Mouse (Mus musculus) NIH3T3 (cell line): ENCODE measurements around the gene Tpm1.

ENCODE experiments used
- DNase-seq: peaks from one replicate; pipeline ENCODE4 v3.0.0-alpha.2; 2012; ENCODE audit warnings: low read depth

Gene Tpm1

DNA sequence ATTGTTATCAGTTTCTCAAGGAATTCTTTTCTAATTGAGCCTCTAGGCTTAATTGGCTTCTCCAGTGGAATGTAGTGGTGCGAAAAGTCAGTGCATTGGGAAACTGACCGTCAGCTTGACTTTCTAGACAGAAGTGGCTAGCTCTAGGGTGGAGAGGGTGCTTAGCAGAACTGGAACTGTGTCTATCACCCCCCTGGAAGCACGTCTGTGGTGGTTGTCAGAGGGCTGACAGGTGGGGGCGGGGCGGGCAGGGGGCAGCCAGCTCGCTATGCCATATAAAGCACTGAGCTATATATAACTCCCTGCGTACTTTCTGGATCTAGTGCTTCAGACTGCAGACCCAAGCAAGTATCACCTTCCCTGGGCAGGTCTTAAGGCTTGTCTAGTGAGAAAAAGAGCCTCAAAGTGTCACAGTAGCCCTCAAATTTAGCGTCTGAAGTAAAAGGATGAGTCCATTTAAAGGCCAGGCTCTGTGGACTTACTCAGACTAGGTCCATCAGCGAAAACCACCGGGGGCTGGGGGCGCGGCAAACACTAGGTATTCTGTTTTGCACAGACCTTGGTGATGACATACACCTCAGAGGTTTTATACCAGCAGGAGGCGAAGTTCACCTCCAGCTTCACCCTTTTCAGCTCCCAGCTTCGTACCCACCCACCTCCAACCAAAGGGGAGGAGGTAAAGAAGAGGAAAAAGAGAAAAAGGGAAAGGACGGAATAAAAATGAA is 2.2 kb downstream of the Tpm1 start:
- DNase-seq: peak; percentile 75

DNA sequence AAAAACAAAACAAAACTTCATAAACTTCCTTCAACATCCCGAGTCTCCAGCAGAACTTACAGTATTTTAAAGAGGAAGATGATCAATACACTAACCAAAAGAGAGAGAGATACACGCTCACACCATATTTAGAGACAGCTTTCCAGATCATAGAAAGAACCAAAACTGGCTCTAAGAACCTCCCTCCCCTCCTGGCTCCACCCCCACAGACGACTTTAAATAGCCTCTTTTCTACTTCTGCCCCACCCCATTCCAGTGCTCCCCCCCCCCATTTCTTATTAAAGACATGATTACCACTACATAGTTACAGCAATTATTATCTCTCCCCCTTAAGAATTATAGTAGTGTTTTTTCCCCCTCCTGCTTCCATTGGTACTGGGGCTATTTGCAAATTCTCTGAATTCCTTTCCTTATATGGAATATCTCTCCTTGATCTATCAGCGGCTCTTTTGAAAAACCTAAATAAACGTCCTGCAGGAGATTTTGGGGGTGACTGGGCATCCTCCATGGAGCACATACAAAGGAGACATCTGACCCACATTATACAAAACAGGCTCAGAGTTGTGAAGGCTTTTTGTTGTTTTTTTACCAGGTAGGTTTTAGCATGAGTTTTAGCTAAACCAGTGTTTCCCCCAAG is 3.1 kb downstream of the Tpm1 start:
- DNase-seq: peak; percentile 60

DNA sequence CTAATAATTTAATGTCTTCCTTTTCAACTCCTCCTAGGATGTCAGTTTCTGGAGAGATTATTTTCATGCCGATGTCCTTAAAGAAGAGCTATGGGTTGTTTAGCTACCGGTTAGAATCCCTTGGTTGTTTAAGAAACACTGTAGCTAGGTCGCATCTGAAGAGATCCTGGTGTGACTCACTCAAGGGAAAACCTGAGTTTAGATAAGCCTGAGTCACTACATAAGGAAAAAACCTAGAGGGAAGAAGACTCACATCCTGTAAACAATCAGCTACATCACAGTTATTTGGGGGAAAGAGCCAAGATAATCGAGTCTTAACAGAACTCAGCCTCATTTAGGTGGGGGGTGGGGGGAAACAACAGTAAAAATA is 3.9 kb downstream of the Tpm1 start:
- DNase-seq: peak; percentile 43

DNA sequence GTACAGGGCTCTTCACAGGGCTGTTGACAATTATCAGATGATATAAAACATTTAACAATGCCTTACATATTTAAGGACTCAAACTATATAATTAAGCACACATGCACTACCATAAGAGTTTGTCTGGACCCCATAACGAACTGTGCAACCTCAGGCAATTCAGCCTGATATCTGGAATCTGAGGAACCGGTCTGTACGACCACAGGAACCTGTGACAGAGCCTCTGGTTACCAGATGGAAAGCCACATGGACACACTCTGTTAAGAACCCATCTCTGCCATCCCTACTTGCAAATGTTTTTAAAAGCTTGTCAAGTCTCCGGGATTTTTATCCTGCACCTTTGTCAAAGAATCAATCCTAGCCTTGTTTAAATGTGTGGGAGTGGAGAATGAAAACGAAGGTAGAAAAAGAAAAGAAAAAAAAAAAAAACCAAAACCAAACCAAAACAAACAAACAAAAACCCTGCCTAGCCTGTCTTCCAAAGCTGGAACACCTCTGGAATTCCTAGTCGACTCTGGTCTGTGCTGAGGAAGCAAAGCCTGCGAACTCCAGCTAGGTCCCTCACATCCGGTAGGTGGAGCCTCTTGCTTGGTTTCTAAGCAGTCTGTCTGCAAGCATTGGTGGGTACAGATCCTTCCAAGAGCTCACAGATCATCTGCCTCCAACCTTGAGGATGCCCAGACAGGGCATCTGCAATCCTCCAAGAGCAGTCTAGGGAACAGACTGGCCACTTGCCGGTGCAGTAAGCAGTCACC is 4.5 kb downstream of the Tpm1 start:
- DNase-seq: peak; percentile 83

DNA sequence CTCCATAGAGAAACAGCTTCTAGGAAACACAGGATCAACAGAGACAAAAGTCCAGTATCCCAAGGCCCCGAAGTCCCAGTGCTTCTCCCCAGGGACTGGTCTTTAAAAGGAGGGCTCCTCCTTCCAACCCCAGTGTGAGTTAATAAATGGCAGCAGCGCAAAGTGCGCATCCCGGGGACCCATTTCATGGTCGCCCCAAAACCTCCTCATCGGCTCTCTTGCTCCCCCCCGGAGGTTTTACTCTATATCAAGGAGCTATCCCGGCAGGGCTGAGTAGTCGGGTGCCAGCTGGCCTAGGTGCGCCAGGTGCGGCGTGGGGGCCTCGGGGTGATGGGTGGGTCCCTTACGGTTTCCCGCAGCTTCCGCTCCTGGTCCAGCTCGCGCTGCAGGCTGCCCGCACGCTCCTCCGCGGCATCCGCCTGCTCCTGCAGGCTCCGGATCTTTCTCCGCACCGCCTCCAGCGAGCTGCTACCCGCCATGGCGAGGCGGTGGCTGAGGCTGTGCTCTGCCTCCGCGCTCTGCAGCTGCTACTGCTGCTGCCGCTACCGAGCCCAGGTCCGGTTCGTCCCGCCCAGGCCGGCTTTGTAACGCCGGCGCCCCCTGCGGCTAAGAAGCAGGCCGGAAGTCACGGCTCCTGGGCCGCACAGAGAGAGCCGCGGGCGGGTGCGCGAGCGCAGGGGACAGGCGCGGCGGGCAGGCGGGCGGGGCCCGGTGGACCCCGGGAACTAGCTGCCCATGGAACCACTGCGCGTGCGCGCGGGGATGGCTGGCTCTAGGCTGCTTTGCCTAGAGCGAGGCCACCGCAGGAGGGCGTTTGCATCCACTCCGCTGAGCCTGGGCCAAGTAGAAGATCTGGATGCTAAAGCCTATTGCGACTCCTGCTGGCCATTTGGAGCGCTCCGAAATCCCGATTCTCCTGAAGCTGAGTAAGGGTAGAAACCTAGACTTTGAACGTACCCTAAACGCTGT is 5.7 kb downstream of the Tpm1 start:
- peak; percentile 99 for DNase-seq

DNA sequence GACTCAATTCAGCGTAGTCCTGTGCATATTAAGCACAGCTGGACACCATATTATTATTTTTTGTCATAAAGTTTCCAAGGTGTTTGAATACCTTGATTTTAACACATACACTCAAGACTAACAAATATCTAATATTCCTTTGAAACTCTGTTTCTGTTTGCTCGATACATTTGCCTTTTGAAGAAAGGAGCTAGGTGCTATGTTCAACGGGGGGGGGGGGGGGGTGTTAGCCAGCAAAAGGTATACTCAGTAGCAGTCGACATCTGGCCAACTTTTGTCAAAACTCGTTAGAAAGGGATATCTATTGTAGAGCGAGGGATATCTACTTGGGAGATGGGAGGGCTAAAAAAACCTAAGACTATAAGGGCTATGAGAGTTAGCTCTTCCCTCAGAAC is 6.4 kb downstream of the Tpm1 start:
- no peak for DNase-seq

DNA sequence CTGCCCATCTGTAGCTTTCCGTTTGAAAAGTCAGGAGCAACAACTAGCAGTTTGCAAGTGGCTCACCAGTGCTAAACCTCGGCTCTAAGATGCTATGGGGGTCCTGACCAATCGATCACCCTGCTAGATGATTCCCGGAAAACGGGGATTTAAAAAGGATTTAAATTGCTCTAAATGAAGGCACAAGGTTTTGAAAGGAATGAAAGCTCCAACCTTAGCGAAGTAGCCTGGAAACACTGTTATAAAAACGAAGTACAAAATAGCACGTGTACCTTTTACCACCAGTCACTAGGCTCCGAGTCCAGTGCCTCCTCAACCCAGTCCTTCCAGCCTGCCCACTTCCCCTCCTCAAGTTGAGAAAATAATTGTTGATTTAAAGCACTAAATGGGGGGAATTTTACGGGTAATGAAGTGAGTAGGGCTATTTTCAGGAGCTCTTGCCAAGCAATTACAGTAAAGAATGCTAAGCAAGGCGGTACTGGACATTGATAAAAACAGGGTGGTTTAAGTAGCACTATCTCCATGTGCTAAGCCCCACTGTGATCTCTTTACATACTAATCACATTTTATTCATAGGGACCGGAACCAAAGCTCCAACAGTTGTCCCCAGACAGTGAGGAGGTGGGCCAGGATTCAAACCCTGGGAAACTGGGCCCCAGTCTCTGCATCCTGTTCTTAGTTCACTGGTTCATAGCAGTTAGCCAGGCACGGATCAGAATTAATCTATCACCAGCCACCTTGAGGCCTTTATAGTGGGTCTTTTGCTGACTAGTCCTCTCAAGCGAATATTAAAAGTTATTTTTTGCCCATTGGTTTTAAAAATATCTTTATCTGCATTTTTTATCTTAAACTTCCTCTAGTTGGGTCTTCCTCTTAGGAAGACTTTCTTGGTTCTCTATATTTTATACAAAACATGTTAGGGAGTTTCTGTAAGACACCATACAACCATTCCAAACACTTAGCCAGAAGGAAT is 7.1 kb downstream of the Tpm1 start:
- DNase-seq: no peak

DNA sequence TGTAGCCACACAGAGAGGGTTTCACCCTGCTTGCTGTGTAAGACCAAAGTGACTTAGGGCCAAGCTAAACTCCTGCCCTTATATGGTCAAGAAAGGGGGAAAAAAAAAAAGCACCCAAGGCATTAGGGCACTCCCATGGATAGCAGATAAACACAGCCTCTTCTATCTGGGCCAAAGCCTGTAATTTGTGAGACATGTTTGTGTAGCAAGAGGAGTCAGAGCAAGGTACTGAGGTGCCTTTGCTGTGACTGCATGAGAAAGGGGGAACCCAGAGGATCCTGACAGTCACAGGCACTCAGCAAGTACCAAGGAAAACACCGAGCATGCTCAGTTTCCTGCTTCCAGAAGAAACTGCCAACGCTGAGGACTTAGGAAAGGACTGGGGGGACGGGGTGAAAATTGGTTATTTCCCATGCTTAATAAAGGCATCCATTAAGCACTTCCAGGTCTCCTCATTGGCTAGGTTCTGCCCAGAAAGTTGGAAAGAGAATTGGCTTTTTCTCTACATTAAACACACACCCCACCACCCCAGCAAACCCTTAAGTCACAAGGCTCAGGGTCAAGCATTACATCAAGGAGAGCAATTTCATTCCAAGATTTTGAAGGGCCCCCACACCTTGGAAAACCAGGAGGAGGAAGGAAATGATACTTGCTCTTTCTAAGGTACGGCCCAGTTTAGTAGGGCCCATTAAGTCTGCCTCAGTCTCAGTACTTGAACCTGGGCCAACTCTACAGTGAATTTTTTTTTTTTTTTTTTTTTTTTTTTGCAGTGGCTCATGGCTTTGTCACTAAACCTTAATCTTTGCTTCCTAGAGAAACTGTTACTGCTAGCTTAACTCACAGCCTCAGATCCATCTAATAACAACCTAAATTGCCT is 8.0 kb downstream of the Tpm1 start:
- DNase-seq: peak; percentile 53

DNA sequence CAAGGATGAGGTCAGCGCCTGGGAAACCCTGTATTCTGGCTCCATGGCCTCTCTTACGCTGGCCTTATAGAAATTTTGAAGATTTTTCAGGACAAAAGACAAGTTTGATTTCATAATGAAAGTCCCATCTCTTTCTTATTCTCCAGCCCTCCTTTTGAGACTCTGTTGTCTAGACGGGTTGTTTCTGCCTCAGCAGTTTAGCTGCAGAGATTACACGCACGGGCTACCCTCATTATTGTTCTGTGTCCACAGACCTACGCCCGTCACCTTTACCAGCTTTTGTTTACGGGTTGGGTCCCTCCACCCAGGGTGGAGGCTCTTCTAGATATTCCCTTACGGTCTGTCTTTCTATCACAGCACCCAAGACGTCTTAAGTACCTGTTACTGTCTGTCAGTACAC is 9.3 kb downstream of the Tpm1 start:
- no peak for DNase-seq

DNA sequence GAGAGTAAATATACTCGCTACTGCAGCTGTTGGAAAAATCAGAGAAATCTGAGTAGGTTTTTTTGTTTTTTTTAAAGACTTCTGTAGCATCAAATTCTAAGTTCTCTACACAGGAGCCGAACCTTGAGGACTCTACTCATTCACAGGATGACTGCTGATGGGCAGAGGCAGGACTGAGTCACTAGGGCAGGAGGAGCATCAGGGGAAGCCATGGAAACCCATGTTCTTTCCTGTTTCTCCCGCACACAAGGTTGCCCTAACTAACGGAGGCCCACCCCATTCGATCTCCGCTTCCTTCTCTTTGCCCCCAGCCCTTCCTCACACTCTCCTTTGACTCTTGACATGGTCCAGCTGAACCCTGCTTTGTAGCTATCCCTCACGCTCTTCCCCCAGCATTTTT is 10.5 kb downstream of the Tpm1 start:
- no peak for DNase-seq

DNA sequence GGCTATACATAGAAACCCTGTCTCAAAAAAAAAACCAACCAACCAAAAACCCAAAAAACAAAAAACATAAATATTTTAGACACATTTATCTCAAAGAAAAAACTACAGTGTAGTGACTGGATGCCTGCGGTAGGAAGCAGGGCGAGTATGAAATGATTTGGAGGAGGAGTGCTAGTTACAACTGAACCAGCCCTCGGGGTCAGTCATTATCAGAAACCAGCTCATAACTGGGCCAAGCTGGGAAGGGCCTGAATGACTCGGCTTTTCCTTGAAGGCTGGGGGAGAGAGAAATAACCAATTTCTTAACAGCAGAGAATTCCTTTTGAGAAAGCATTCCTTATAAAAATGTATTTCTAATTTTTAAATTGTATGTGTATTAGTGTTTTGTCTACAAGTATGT is 11.5 kb downstream of the Tpm1 start:
- no peak for DNase-seq

DNA sequence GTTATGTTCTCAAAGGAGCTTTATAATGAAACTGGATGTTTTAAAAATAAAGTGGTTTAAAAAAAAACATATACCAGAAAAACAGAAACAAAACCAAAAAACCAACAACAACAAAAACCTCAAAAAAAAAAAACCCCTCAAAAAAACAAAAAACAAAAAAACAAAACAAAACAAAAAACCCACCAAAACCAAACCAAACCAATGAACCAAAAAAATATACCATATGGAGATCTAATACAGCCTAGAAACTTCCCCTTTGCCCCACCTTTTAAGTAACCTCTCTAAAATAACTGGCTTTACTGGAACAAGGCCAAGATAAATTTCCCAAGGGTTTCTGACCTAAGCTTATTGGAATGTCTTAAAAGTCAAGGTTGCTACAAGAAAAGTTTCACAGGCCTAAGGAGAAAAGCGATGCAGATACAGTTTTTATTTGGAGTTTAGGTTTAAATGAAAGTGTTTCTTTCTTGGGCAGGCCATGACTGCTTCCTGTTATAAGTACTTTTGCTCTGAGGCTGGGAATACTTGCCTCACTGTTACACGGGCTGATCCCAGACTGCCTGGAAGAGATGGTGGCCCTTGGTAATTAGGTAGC is 12.6 kb downstream of the Tpm1 start:
- DNase-seq: peak; percentile 73

DNA sequence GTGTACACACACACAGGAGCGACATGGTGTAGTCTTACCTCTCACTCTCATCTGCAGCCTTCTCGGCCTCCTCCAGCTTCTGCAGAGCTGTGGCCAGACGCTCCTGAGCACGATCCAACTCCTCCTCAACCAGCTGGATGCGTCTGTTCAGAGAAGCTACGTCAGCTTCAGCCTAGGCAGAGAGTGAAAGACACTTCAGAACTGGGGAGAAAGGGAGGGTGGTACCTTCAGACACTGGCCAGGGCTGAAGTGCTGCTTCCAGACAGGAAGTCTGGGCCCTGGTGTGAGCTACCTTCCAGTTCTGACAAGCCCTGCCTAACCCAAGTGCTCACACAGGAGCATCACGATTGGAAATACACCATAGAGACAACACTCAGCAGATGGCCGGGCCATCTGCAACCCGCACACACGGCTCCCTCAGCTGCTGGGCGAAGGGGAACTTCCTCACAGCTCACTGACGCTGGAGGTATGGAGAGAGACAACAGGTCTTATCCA is 13.2 kb downstream of the Tpm1 start:
- no peak for DNase-seq

DNA sequence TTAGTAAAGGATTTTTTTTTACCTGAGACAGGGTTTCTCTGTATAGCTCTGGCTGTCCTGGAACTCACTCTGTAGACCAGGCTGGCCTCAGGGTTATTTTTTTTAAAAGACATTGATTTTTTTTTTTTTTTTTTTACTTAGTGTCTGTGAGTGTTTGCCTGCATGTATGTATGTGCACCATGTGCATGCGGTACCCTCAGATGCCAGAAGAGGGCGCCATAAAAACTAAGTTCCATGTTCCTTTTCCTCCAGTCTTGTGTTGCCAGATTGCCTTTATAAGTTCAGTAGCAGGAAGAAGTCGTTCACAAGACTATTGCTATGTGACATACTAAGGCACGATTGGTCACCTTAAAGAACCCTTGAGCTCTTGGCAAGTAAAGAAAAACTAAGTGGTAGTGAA is 14.5 kb downstream of the Tpm1 start:
- no peak for DNase-seq

DNA sequence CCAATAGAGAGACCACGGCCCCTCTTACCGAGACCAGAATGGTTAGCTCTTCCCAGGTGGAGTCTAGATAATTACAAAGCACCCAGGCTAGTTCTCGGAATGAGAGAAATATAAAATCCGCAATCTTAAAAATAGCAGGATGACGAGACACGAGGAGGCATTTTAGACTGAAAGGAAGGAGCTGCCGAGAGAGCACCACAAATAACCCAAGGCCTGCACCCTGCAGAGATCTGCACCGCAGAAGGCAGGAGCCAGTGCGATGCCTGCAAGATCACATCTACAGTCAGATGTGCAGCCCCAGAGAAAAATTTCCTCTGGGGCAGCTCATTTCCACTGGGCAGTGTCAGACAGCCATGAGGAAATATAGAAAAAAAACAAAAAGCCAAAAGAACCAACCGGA is 16.2 kb downstream of the Tpm1 start:
- DNase-seq: no peak

DNA sequence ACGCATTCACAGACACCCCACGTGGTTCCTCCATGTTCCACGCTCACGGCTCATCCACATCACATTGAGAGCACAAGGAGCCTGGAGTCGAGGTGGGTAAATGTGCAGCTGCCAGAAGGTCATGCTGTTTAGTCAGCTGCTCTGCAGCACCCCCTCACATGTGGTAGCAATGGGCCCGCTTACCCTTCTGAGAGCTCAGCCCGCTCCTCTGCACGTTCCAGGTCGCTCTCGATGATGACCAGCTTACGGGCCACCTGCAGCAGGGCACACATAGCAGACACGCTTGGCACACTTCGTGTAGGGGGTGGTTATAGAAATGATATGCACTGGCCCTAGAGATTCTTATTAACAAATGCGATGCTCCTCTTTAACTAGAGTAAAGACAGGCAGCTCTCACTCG is 16.6 kb downstream of the Tpm1 start:
- no peak for DNase-seq

DNA sequence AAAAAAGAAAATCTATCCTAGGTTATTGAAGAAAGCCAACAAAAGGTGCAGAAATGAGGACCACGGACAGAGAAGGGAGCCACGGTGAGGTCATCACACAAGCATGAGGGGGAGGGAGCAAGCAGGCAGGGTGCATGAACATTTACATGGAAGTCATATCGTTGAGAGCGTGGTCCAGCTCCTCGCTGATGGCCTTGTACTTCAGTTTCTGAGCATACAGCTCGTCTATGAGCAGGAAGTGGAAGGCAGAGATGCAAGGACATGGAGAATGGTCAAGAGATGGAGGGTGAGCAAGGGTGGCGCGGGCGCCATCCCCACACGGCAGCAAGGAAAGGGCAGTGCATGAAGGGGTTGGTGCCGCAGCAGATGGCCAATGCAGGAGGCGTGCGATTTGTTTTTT is 19.7 kb downstream of the Tpm1 start:
- no peak for DNase-seq

DNA sequence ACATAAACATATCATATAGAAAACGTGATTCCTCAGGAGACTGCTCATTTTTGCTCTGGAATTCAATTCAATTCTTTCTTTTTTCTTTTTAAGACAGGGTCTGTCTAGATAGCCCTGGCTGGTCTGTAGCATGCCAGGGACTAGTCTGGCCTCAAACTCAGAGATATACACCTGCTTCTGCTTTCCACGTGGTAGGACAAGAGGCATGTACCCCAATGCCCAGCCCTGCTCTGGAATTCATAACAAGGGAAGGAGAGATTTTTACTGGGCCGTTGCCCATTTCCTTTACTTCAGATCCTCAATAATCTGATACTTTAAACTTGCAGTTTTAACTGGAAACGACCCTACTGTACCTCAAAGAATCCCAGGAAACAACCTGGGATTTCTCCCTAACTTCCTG is 20.3 kb downstream of the Tpm1 start:
- DNase-seq: no peak

DNA sequence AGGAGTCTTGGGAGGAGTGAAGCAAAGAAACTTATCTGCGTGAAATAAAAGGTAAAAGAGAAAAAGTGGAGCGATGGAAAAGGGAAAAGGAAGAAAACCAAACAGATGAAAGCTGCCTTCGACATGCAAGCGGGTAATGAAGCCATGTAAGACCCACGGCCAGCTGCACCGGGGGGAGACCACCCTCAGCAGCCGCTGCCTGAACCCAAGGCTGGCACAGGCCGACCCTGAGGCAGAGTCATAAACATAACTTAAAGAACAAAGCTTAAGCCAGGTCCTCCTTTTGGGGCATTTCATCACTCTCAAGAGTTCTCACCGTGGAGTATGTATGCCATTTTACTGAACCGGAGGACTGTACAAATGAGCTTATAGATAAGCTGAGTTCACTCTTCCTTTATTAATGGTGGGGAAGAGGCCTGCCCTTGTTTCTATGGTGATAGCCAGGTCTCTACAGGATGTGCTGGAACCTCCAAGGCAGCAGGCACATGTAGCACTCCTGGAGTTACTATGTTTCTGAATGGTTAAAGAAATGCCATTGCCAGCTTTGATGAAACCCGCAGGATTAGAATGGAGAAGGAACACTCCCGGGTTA is 21.0 kb downstream of the Tpm1 start:
- DNase-seq: no peak
